Mouse (Mus musculus): ENCODE results near the gene Ift20.

Ift20 gene

GRCm38 (mm10) chr11:78536080-78536689, at the start of gene Ift20, which contains the start of gene Tnfaip1:
Gene Ift20 (plus strand): TSS chr11:78536361.
Gene Tnfaip1 (minus strand): TSS chr11:78536332.
- peak; percentile 93 to 98 for DNase-seq (ENCODE audit: low spot score in 2 of 2)

- peak; percentile 55 to 69 for DNase-seq (ENCODE audit: low spot score in 2 of 2)
Measured at GRCm38 (mm10) chr11:78488168-78488567, 48.0 kb upstream of the Ift20 start.

DNA sequence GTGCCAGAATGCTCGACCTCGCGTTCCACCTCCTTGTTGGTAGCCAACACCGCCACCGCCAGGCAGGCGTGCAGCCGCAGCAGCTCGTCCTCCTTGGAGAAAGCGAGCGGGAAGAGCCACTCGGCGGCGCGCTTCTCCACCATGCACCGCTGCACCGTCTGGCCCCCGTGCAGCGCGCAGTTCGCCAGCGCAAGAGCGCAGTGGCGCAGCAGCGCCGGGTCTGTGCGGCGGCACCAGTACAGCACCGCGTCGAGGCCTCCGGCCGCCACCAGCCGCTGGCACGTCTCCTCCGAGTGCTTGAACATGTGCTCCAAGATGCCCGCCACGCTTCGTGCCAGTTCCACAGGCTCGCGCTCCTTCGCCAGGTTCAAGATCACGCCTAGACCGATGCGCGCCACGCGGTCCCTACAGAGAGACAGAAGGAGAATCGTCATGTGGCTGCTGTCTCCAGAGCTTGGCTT, 45.4 kb upstream of the Ift20 start:
- DNase-seq (ENCODE audit: low spot score in 2 of 2), result no peak

DNA sequence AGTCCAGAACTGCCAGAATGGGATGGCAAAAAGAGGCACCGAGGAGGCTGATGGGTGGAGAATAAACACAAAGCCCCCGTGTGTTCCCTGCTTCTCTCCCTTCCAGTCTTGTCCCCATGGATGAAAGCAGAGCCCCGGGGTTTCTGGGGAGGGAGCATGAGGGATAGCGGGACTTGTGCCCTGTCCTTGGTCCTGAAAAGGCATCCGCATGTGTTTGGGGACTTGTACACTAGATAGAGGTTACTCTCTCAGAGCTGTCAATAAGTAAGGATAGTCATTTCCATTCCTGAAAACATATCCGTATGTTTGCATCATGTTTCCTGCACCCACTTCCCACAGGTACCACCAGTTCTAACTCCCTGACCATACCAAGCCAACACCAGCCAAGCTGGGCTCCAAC, 40.3 kb upstream of the Ift20 start:
- DNase-seq (ENCODE audit: low spot score in 2 of 2), result no peak

GRCm38 (mm10) chr11:78497071-78497541, 39.1 kb upstream of the Ift20 start:
- DNase-seq (ENCODE audit: low spot score in 2 of 2), result no peak

DNA sequence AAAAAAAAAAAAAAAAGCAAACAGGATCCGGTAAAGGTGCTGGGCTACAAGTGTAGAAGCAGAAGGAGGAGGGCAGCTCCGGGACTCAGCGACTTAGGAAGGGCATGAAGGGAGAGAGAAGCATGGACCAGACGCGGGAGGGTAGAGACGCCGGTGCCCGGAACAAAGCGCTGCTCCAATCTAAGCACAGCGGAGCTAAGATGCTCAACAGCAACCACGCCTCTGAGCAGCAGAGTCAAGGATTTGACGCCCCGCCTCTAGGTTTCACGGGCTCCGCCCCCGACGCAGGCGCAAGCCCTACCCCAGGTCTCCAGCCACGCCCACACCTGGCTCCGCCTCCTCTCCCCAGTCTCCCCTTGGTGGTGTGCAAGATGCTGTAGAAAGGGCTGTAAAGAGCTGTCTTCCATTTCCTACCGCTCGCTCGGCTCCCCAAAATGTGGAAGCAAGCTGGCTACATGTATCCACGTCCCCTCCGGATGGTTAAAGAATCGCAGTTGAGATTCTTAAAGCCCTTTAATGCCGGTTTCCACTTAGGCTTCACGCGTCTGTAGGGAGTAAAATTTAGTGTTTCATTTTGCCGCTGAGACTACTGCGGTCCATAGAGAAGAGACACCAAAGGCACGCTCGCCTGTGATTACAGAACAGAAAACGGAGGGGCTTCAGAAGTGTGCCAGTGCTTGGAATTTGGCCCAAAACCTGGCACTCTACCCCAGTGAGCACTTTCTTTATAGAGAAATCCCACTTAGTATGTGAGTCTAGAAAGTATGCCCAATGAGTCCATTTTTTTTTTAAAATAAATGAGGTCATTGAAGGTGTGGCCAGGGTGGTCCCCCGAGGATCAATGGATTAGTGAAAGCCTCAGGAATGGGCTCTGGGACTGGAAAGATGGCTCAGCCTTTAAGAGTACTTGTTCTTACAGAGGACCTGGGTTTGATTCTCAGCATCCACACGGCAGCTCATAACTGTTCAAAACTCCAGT, 38.3 kb upstream of the Ift20 start, which contains the start of gene Sarm1:
Gene Sarm1, minus strand, starts transcription at position 211 of the 979 bp plus-strand sequence.
- DNase-seq (ENCODE audit: low spot score in 2 of 2), result peak; percentile 77 to 91

DNA sequence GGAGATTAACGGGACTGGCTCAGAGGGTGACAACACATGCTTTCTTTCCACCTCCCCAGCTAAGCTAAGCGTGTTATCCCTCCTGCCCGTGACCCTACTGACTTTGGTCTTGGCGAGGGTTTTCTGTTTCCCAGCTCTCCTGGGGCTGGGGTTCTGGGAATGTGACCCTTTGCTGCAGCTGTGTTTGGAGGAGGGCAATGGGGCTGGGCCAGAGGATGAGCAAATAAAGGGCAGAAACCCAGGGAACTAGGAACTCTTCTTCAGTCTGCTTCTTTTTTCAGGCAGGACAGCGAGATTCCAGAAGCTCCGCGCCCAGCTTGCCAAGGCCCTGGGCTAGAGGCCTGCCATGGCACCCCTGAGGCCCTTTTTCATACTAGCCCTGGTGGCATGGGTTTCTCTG, 37.2 kb upstream of the Ift20 start, which contains the start of gene Vtn:
Gene Vtn, plus strand, starts transcription at position 88 of the 400 bp plus-strand sequence.
- no peak for DNase-seq (ENCODE audit: low spot score in 2 of 2)

DNA sequence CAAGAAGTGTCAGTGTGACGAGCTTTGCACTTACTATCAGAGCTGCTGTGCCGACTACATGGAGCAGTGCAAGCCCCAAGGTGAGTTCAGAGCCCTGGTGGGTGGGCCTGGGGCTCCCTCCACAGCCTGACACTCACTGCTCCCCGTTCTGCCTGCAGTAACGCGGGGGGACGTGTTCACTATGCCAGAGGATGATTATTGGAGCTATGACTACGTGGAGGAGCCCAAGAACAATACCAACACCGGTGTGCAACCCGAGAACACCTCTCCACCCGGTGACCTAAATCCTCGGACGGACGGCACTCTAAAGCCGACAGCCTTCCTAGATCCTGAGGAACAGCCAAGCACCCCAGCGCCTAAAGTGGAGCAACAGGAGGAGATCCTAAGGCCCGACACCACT, 36.6 kb upstream of the Ift20 start:
- DNase-seq (ENCODE audit: low spot score in 2 of 2), result no peak

DNA sequence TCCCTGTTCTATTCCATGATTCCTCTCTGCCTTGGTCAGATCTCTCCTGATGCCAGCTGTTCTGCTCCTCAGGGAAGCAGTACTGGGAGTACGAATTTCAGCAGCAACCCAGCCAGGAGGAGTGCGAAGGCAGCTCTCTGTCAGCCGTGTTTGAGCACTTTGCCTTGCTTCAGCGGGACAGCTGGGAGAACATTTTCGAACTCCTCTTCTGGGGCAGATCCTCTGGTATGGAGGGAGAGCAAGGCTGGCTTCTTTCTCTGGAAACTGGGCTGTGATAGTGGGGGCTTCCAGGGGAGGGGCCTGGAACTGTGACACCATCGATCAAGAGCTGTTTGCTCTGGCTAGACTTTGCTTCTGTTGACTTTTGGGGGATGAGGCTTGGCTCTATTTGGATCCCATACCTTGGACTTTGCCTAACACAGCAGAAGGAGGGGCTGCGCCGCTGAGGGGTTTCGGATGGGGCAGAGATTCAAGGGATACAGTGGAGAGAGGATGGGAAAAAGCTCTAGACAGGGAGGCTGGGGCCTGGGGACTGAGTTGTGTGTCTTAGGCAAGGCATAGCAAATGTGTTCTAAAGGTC, 35.4 kb upstream of the Ift20 start:
- DNase-seq (ENCODE audit: low spot score in 2 of 2), result no peak

- DNase-seq (ENCODE audit: low spot score in 2 of 2), result no peak
Measured at GRCm38 (mm10) chr11:78501529-78501928, 34.6 kb upstream of the Ift20 start.

- no peak for DNase-seq (ENCODE audit: low spot score in 2 of 2)
Measured at GRCm38 (mm10) chr11:78502909-78503650, 33.1 kb upstream of the Ift20 start, which contains the start of gene Sebox. Gene Sebox (plus strand): TSS chr11:78503447.

DNA sequence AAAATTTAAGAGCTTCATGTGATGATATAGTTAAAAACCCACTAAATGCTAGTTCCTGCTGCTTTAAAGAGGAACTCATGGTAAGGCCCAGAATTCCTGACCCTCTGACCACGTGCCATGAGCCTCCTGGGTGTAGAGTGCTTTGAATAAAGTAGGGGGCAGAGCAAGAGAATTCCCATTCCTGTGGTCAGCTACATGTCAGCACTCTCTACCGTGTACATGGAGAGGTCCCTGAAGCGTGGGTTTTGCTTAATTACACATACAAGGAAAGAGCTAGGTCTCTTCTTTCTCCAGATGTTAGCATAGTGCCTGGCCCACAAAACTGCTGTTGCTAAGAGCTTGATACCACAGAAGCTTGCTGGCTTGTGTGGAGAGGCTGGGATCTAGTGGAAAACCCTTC, 30.7 kb upstream of the Ift20 start:
- no peak for DNase-seq (ENCODE audit: low spot score in 2 of 2)

GRCm38 (mm10) chr11:78509148-78509547, 27.0 kb upstream of the Ift20 start:
- no peak for DNase-seq (ENCODE audit: low spot score in 2 of 2)

DNA sequence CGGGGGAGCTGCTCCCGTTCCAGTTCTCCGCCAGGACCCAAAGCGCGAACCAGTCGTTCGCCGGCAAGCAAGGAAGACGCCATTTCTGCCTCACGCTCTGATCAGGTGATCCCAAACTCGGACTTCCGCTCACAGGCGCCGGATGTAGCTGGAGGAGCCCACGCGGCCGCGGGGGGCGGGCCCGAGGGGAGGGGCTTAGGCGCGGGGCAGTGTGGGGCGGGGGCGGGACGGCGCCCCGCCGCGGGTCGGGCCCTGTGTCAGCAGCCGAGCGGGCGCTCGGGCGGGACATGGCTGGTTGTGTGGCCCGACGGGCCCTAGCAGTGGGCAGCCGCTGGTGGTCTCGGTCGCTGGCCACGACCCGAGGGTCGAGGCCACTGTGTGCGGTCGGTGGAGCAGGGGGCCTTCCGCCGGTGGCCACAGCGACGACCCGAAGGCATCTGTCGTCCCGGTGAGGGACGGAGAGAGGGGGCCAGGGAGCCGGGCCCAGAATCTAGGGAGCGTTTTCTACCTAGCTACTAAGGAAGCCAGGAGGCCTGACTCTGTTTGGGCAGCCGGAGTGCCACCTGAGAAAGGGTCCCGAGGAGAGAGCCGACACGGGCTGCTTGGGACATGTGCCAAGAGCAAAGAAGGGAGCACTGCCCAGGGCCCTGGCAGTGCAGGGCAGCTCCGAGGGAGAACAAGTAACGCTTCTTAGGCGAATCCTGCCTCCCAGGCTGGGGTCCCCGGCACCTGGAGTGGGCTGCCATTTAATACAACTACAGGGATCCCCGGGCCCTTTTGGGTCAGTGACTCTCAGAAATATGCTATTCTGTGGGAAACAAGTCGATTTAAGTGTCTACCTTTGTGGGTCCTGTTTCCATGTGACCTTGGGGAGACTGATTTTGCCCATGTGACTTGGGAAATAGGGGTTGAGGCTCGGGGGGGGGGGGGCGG, 23.9 kb upstream of the Ift20 start, which contains the start of the genes Tmem199 and Poldip2:
Gene Tmem199, minus strand, starts transcription at position 148 of the 933 bp plus-strand sequence.
Gene Poldip2, plus strand, starts transcription at position 169 of the 933 bp plus-strand sequence.
- peak; percentile 83 to 90 for DNase-seq (ENCODE audit: low spot score in 2 of 2)

DNA sequence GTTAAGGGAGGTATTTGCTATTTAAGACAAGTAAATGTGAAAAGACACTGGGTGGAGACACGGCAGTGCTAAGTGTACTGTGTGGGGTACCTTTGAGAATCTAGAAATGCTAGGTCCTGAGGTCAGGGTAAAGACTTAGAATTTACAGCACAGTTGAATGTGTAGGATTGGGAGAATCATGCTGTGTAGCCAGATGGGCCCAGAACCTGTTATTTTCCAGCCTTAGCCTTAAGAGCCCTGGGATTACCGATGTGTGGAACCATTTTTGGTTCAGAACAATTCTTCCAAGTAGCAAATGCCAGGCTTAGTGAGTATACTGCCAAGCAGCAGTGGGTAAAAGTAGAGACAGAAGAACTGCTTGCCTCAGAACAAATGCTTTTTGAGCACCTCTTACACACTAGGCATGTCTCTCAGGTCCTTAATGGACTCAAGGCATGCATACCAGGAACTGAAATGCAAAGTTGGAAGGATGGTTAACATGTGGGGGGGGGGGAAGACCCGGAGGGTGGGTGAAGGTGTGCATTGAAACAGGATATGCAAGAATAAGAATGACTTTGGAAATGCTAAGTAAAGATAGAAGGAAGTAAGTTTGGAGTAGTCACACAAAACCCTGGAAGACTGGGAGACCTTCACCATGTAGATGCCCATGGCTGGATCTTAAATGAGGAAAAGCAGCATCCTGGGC, 22.9 kb upstream of the Ift20 start:
- DNase-seq (ENCODE audit: low spot score in 2 of 2), result no peak

- DNase-seq (ENCODE audit: low spot score in 2 of 2), result no peak
Measured at GRCm38 (mm10) chr11:78515549-78516325, 20.4 kb upstream of the Ift20 start.

DNA sequence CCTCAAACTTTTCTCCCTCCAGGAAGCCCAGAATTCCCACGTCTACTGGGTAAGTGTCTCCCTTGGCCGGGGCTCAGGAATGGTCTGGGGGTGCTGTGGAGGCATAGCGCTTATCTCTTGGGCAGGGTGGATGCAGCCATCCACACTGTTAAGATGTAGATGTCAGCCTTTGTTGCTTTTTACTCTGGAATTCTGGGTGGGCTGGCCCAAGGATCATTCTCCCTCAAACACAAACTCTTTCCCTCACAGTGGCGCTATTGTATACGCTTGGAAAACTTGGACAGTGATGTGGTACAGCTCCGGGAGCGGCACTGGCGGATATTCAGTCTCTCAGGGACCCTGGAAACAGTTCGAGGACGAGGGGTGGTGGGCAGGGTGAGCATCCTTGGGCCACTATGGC, 17.2 kb upstream of the Ift20 start:
- DNase-seq (ENCODE audit: low spot score in 2 of 2), result no peak

DNA sequence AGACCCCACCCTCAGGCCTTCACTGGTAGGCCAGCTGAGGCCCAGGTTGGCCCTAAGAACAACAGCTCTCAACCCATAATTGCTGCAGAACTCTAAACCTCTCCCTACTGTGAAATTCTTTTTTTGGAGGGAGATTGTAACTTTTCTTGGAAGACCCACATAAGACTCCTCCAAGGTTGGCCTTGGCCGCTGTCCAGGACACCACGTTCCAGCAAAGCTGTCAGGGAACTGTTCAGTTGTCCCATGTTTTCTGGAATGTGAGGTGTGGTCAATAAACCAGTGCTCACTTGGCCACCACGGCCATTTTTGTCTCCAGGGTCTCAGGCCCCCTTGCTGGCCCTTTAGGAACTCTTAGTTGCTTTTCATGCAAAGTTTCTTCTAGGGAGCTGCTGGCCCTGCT, 14.3 kb upstream of the Ift20 start:
- DNase-seq (ENCODE audit: low spot score in 2 of 2), result no peak

All from urinary bladder, postnatal 36 days (tissue).